8 mouse cellular contexts compared by ENCODE assay signal in the genomic region with DNA sequence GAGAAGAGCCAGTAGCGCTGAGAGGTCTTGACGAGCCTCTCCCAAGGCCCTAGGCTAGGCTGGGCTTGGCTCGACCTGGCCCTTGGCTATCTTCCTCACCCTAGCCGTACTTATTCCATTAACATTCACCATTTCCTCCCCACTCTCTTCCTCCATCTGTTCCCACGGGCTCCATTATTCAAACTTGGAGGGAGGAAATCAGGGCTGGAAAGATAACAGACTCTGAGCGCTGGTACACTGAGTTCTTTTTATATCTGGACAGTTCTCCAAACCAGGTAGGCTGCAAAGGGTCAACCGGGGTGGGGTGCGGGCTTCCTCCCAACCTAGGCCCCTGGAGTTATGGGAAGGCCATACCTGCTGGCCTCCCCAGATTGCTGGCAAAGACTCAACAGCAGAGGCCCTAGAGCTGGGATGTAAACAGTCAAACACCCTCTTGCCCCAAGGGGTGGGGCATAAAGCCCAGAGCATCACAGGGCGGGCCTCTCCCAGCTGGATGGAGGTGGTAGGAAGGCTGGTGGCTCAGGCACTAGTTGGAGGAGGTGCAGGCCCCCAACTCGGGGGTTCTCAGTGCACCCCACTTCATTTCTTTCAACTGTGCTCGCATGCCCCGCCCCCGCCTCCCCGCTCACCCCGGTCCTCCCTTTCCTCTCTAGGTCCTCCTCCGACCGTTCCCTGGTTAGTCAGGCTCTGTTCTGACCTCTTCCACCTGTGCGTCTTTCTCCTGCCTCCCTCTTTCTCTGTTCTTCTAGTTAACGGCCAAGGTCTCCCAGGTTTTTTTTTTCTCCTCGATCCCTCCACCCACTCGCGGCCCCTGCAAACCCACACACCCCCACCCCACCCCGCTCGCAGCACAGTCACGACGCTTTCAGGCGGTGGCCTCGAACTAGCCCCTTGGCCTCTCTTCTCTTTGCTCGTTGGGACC. TPM values are rescaled to one million over a fixed set of nuclear protein-coding genes. Genes with fewer than 3 reads are reported as not detected.
A peak's percentile ranks its signal among the peaks of the same experiment; 100 is the strongest.
DNase-seq lines count a peak whose midpoint lies in the region; ATAC-seq and TF ChIP-seq lines count a peak whose summit lies in the region.

Gene B3gnt8 (plus strand): TSS at position 146 of the 922 bp plus-strand sequence.

- peaks cover 14% of the 10 kb centered on the region for H3K4me1 ChIP-seq in embryonic facial prominence, embryonic 12.5 days
- peaks cover 23% of the 10 kb centered on the region for H3K4me1 ChIP-seq in heart, embryonic 16.5 days (ENCODE audit: control insufficient read depth, insufficient read depth, low read length)
- H3K4me1 ChIP-seq in limb, embryonic 10.5 days = peaks cover 21% of the 10 kb centered on the region
- peaks cover 16% of the 10 kb centered on the region for H3K4me1 ChIP-seq in midbrain, embryonic 10.5 days

- peak within 1 kb of the TSS; percentile 60 for H3K4me2 ChIP-seq in embryonic facial prominence, embryonic 12.5 days (replicated peaks)
- peak within 1 kb of the TSS; percentile 67 for H3K4me2 ChIP-seq in heart, embryonic 16.5 days (ENCODE audit: low read depth, low read length)

- peak within 1 kb of the TSS; percentile 36 for H3K9ac ChIP-seq in embryonic facial prominence, embryonic 12.5 days
- peak within 1 kb of the TSS; percentile 70 for H3K9ac ChIP-seq in heart, embryonic 16.5 days (ENCODE audit: low read length)

- no peak for DNase-seq in layer of hippocampus, adult 2 months (ENCODE audit: low spot score in 2 of 2)
- DNase-seq in layer of hippocampus, adult 9-10 months (ENCODE audit: low spot score) = no peak
- no peak for DNase-seq in limb, embryonic 10.5 days (ENCODE audit: low spot score)
- DNase-seq in midbrain, embryonic 10.5 days (ENCODE audit: low spot score) = no peak
- peak; percentile 62 for DNase-seq in thymus, postnatal 25 days
- no peak for DNase-seq in layer of hippocampus, adult 9-11 months

- peaks cover 33% of the 10 kb centered on the region for H3K36me3 ChIP-seq in embryonic facial prominence, embryonic 12.5 days
- peaks cover 20% of the 10 kb centered on the region for H3K36me3 ChIP-seq in heart, embryonic 16.5 days (ENCODE audit: control insufficient read depth, insufficient read depth)
- H3K36me3 ChIP-seq in limb, embryonic 10.5 days = peaks cover 64% of the 10 kb centered on the region
- H3K36me3 ChIP-seq in midbrain, embryonic 10.5 days = peaks cover 50% of the 10 kb centered on the region

- peak within 1 kb of the TSS; percentile 84 for H3K27ac ChIP-seq in layer of hippocampus, adult 2 months
- H3K27ac ChIP-seq in embryonic facial prominence, embryonic 12.5 days = 0 out of 2 replicates have a peak within 1 kb of the TSS, but pooled peaks have one; percentile 18
- H3K27ac ChIP-seq in heart, embryonic 16.5 days (ENCODE audit: low read length) = peak within 1 kb of the TSS; percentile 77
- peak within 1 kb of the TSS; percentile 77 for H3K27ac ChIP-seq in limb, embryonic 10.5 days
- peak within 1 kb of the TSS; percentile 39; the same call in 1 of the 2 replicates for H3K27ac ChIP-seq in midbrain, embryonic 10.5 days (replicated peaks)

- TF ChIP-seq CTCF in layer of hippocampus, adult 2 months (conservative IDR thresholded peaks at IDR 0.05) = no peak

- H3K27me3 ChIP-seq in embryonic facial prominence, embryonic 12.5 days = peaks cover 21% of the 10 kb centered on the region; the same call in 1 of the 2 replicates
- no peaks in the 10 kb centered on the region for H3K27me3 ChIP-seq in heart, embryonic 16.5 days (ENCODE audit: control insufficient read depth, insufficient read depth, low read length)
- H3K27me3 ChIP-seq in limb, embryonic 10.5 days (ENCODE audit: low read depth, poor library complexity, severe bottlenecking) = peaks cover 29% of the 10 kb centered on the region
- peaks cover 28% of the 10 kb centered on the region for H3K27me3 ChIP-seq in midbrain, embryonic 10.5 days (ENCODE audit: low read depth, poor library complexity, severe bottlenecking)

- peak within 1 kb of the TSS; percentile 35; the same call in 1 of the 2 replicates for H3K4me3 ChIP-seq in layer of hippocampus, adult 2 months
- H3K4me3 ChIP-seq in embryonic facial prominence, embryonic 12.5 days = peak within 1 kb of the TSS; percentile 36
- peak within 1 kb of the TSS; percentile 52 for H3K4me3 ChIP-seq in heart, embryonic 16.5 days (ENCODE audit: low read length)
- peak within 1 kb of the TSS; percentile 53 for H3K4me3 ChIP-seq in limb, embryonic 10.5 days
- H3K4me3 ChIP-seq in midbrain, embryonic 10.5 days = peak within 1 kb of the TSS; percentile 49

- WGBS in embryonic facial prominence, embryonic 12.5 days = 18% methylated on average over 29 of the region's 29 CpGs
- WGBS in heart, embryonic 16.5 days = 11% methylated on average over 29 of the region's 29 CpGs
- WGBS in limb, embryonic 10.5 days = 20% methylated on average over 29 of the region's 29 CpGs
- WGBS in midbrain, embryonic 10.5 days = 23% methylated on average over 29 of the region's 29 CpGs

- no peak for ATAC-seq in embryonic facial prominence, embryonic 12.5 days (ENCODE audit: insufficient number of reproducible peaks, insufficient read depth, low FRiP score, low TSS enrichment)
- peak; percentile 53 for ATAC-seq in heart, embryonic 16.5 days (replicated peaks; ENCODE audit: extremely low read depth, insufficient read depth, low FRiP score)

- H3K9me3 ChIP-seq in embryonic facial prominence, embryonic 12.5 days = no peaks in the 10 kb centered on the region
- no peaks in the 10 kb centered on the region for H3K9me3 ChIP-seq in heart, embryonic 16.5 days (replicated peaks; ENCODE audit: control insufficient read depth, low read length)
- no peaks in the 10 kb centered on the region for H3K9me3 ChIP-seq in limb, embryonic 10.5 days (replicated peaks)
- H3K9me3 ChIP-seq in midbrain, embryonic 10.5 days (replicated peaks) = no peaks in the 10 kb centered on the region

RNA-seq across cellular contexts. Expression of gene B3gnt8, which starts in this region (rescaled TPM):
- 1 to 10 TPM; 1.5 to 1.9 TPM for total RNA-seq in layer of hippocampus, adult 2 months (2021)
- polyA plus RNA-seq in embryonic facial prominence, embryonic 12.5 days (2016; fragmentation: Nextera tagmentation; extraction: Ambion mirVana) = 3.4 and 3.6 TPM in 2 replicates
- polyA plus RNA-seq in heart, embryonic 16.5 days (2015; fragmentation: Nextera tagmentation; extraction: Ambion mirVana) = 9.0 and 9.1 TPM in 2 replicates
- 1.4 and 1.9 TPM in 2 replicates for polyA plus RNA-seq in limb, embryonic 10.5 days (2016; fragmentation: Nextera tagmentation; extraction: Ambion mirVana)
- 0.43 and 1.1 TPM in 2 replicates for polyA plus RNA-seq in midbrain, embryonic 10.5 days (2016; fragmentation: Nextera tagmentation; extraction: Ambion mirVana)

Comparison
In these comparisons a context has a peak if more than half of its experiments do, and no peak if none do; other contexts are left out.
1. H3K27ac ChIP-seq: peak in every context shown above with its lines; median percentile 84 in layer of hippocampus, adult 2 months; 77 in heart, embryonic 16.5 days; 77 in limb, embryonic 10.5 days; 39 in midbrain, embryonic 10.5 days; 18 in embryonic facial prominence, embryonic 12.5 days.